Mouse (Mus musculus) G1E (cell line): ENCODE results near the gene Krt42.

Experiments used
- CTCF ChIP-seq: IDR thresholded peaks from 2 replicates; pipeline ENCODE4 v1.5.1; 2012; ENCODE audit warnings: low read depth, low read length, inconsistent platforms, mixed read lengths
- GATA1 ChIP-seq: IDR thresholded peaks from 2 replicates; pipeline ENCODE4 v1.6.1; 2012; ENCODE audit warnings: borderline replicate concordance, low read length, inconsistent platforms, mixed read lengths
- POLR2AphosphoS5 ChIP-seq: IDR thresholded peaks from 2 replicates; pipeline ENCODE4 v1.6.1; 2012; ENCODE audit warnings: low read depth, low read length, inconsistent platforms; ENCODE audit not compliant: insufficient replicate concordance
- TAL1 ChIP-seq: conservative IDR thresholded peaks from 2 replicates; pipeline ENCODE4 v1.6.1; 2012; ENCODE audit warnings: low read depth, low read length, inconsistent platforms, mixed read lengths

DNA sequence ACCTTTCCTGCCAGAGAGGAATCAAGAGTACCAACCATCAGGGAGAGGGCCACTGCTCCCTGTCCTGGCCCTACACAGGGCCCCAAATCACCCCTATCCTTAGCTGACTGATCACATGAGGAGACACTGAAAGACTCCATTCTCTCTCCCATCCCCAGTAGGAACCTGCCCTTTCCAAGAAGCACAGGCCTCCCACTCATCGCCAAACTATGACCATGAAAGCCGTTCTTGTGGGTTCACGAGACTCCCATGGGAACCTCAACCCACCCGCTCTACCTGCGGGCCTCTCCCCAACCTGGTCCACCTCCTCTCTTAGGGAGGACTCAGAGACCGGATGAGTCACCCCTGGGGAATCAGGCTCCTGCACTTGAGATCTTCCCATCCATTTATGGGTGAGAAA lies 14.2 kb downstream of the Krt42 start:
- TF ChIP-seq CTCF (no peak), GATA1 (no peak), TAL1 (no peak), POLR2AphosphoS5 (no peak)
